ENCODE assay signal across 20 mouse cellular contexts in genomic region chr19:8703571-8703970, GRCm38 (mm10). TPM values are rescaled to one million over a fixed set of nuclear protein-coding genes. Genes with fewer than 3 reads are reported as not detected.
"Had no signal": no experiment of that assay in that cellular context is flagged by ENCODE, and none has a peak within 500 bp of the region (broad histone marks: within the 10 kb centered on the region; RNA-seq: fewer than 3 reads in every experiment).

No protein-coding gene starts in this region.

- H3K27me3 ChIP-seq: lung, embryonic 15.5 days; megakaryocyte, embryonic 14.5 days; midbrain, embryonic 13.5 days; midbrain, embryonic 15.5 days; neural tube, embryonic 12.5 days; stomach, embryonic 15.5 days had no signal

- H3K9me3 ChIP-seq: lung, embryonic 15.5 days; megakaryocyte, embryonic 14.5 days; midbrain, embryonic 13.5 days; midbrain, embryonic 15.5 days; neural tube, embryonic 12.5 days; stomach, embryonic 15.5 days had no signal

- H3K27ac ChIP-seq: lung, embryonic 15.5 days; macrophage; midbrain, embryonic 13.5 days; midbrain, embryonic 15.5 days; neural tube, embryonic 12.5 days; stomach, embryonic 15.5 days; stomach, postnatal 0 days had no signal

- H3K4me1 ChIP-seq: lung, embryonic 15.5 days; midbrain, embryonic 13.5 days; midbrain, embryonic 15.5 days; neural tube, embryonic 12.5 days; stomach, embryonic 15.5 days had no signal

- H3K4me3 ChIP-seq: lung, embryonic 15.5 days; megakaryocyte, embryonic 14.5 days; midbrain, embryonic 13.5 days; midbrain, embryonic 15.5 days; neural tube, embryonic 12.5 days; stomach, embryonic 15.5 days had no signal

- DNase-seq: liver, postnatal 0 days; lung, adult 2 months; lung, postnatal 14 days; lung, postnatal 36 days; right cerebral cortex, postnatal 14 days; thymus, adult 2 months; thymus, postnatal 25 days; thymus, postnatal 4 days had no signal

- H3K9ac ChIP-seq: liver, postnatal 0 days; lung, embryonic 15.5 days; midbrain, embryonic 13.5 days; midbrain, embryonic 15.5 days; neural tube, embryonic 12.5 days; stomach, embryonic 15.5 days had no signal

RNA-seq across cellular contexts. Expression of gene 1700092M07Rik, which starts 36.9 kb away (rescaled TPM):
- total RNA-seq: midbrain, postnatal 0 days; monocyte, adult 5-6 weeks had no signal
- polyA plus RNA-seq: lung, adult 2 months; macrophage; spleen, adult 2 months; thymus, adult 2 months had no signal

RNA-seq across cellular contexts. Expression of gene Chrm1, which starts 40.0 kb away (rescaled TPM):
- total RNA-seq: monocyte, adult 5-6 weeks; neutrophil, adult 5-6 weeks had no signal
- polyA plus RNA-seq: liver, postnatal 0 days; macrophage had no signal
